Mouse (Mus musculus): Measurements from ENCODE around the gene Cacna1c.
"Not testable (repeated sequence)": the region's sequence is repeated elsewhere in the genome, so short reads cannot be mapped to it uniquely, and the experiment has no call there.

Gene Cacna1c

GRCm38 (mm10) chr6:118641671-118642325 is 554.4 kb downstream of the Cacna1c start:
- no peak for DNase-seq

- DNase-seq, result no peak
These were observed 556.4 kb downstream of the Cacna1c start for GRCm38 (mm10) chr6:118639816-118640215.

- no peak for DNase-seq
These were observed 557.3 kb downstream of the Cacna1c start for GRCm38 (mm10) chr6:118638911-118639310.

- no peak for DNase-seq
These were observed 563.7 kb downstream of the Cacna1c start for GRCm38 (mm10) chr6:118632491-118632890.

GRCm38 (mm10) chr6:118630006-118630405 is 566.2 kb downstream of the Cacna1c start:
- DNase-seq, result no peak

GRCm38 (mm10) chr6:118626246-118626645 is 570.0 kb downstream of the Cacna1c start:
- DNase-seq, result peak; percentile 46 to 59

GRCm38 (mm10) chr6:118623609-118624008 is 572.6 kb downstream of the Cacna1c start:
- DNase-seq, result no peak

- no peak for DNase-seq
These were observed 574.4 kb downstream of the Cacna1c start for GRCm38 (mm10) chr6:118621866-118622265.

GRCm38 (mm10) chr6:118621406-118621805 is 574.8 kb downstream of the Cacna1c start:
- no peak for DNase-seq

- peak in 1 of 2 experiments; percentile 45 for DNase-seq
These were observed 587.3 kb downstream of the Cacna1c start for GRCm38 (mm10) chr6:118608906-118609305.

GRCm38 (mm10) chr6:118605974-118606373 is 590.2 kb downstream of the Cacna1c start:
- peak; percentile 42 to 45 for DNase-seq

- no peak for DNase-seq
These were observed 592.4 kb downstream of the Cacna1c start for GRCm38 (mm10) chr6:118603825-118604224.

GRCm38 (mm10) chr6:118595681-118596055 is 600.5 kb downstream of the Cacna1c start:
- peak; percentile 49 to 51 for DNase-seq

GRCm38 (mm10) chr6:118594833-118595680 is 601.2 kb downstream of the Cacna1c start:
- peak; percentile 82 to 86 for DNase-seq

- no peak for DNase-seq
These were observed 602.1 kb downstream of the Cacna1c start for GRCm38 (mm10) chr6:118594070-118594469.

GRCm38 (mm10) chr6:118593377-118594061 is 602.7 kb downstream of the Cacna1c start:
- DNase-seq, result peak; percentile 22 to 37

GRCm38 (mm10) chr6:118592662-118593376 is 603.4 kb downstream of the Cacna1c start:
- no peak for DNase-seq

GRCm38 (mm10) chr6:118578741-118579140 is 617.5 kb downstream of the Cacna1c start:
- not testable (repeated sequence) for DNase-seq

- no peak for DNase-seq
These were observed 621.9 kb downstream of the Cacna1c start for GRCm38 (mm10) chr6:118574351-118574750.

- DNase-seq, result no peak
These were observed 628.4 kb downstream of the Cacna1c start for GRCm38 (mm10) chr6:118567816-118568215.

- DNase-seq, result peak; percentile 93 to 97
These were observed 634.2 kb downstream of the Cacna1c start, which contains the start of gene Ankrd26 for GRCm38 (mm10) chr6:118561745-118562609. TSS of gene Ankrd26 (minus strand) at chr6:118562226.

GRCm38 (mm10) chr6:118561225-118561624 is 635.0 kb downstream of the Cacna1c start:
- DNase-seq, result no peak
